Mouse (Mus musculus): ENCODE data around the gene Cd96. TPM values are rescaled to one million over a fixed set of nuclear protein-coding genes. Genes with fewer than 3 reads are reported as not detected.

Gene Cd96
- polyA plus RNA-seq, 1 experiment = not detected

GRCm38 (mm10) chr16:46148661-46149341, 28.8 kb upstream of the Cd96 start:
- TF ChIP-seq REST (IDR thresholded peaks at IDR 0.05; ENCODE audit: insufficient read depth, insufficient read length) (no peak), USF1 (IDR thresholded peaks at IDR 0.05; ENCODE audit: low read depth) (no peak), MYOG (IDR thresholded peaks at IDR 0.05; ENCODE audit: control insufficient read depth in 1 of 3, insufficient read depth in 1 of 3, insufficient read length in 2 of 3, low read depth in 2 of 3) (no peak), SRF (IDR thresholded peaks at IDR 0.05; ENCODE audit: control insufficient read depth, insufficient read length, low read depth) (no peak), POLR2AphosphoS2 (IDR thresholded peaks at IDR 0.05; ENCODE audit: insufficient read length, low read depth) (no peak), TCF3 (IDR thresholded peaks at IDR 0.05; ENCODE audit: insufficient read length, low read depth) (no peak)

DNA sequence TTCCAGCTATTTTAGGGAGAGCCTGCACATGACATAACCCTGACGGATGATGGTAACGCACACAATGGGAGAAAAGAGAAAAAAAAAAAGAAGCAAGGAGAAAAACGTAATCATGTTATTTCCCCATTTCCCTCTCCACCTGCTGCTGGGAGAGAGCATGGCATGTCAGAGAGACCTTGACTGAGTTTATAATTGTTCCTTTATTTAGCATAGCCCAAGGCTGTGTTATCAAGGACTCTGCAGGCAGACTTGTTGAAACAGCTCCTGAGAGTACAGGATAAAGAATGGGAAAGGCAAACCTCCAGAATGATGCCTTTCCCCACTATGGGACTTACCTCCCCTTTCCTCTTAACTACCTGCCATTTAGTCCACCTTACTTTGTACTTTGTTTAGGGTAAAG, 26.9 kb upstream of the Cd96 start:
- Histone ChIP-seq H3K27me3 (ENCODE audit: control insufficient read depth, insufficient read depth, insufficient read length) (no peaks in the 10 kb centered on the region), H3K4me3 (no peak overlapping the region), H3ac (ENCODE audit: control insufficient read depth, insufficient read length) (no peak overlapping the region), H3K4me2 (ENCODE audit: low read depth) (no peak overlapping the region), H3K79me2 (ENCODE audit: control insufficient read depth, insufficient read depth) (no peaks in the 10 kb centered on the region), H3K36me3 (ENCODE audit: control insufficient read depth, insufficient read depth) (no peaks in the 10 kb centered on the region)
- TF ChIP-seq CEBPB (IDR thresholded peaks at IDR 0.05; ENCODE audit: insufficient read depth, poor library complexity, severe bottlenecking) = no peak
- TF ChIP-seq USF1 (IDR thresholded peaks at IDR 0.05; ENCODE audit: low read depth) = no peak
- no peak for TF ChIP-seq MYOD1 (IDR thresholded peaks at IDR 0.05; ENCODE audit: control insufficient read depth in 1 of 3, insufficient read length in 2 of 3, low read depth in 2 of 3)
- TF ChIP-seq TCF12 (IDR thresholded peaks at IDR 0.05; ENCODE audit: insufficient read depth, poor library complexity, severe bottlenecking) = no peak
- no peak for TF ChIP-seq REST (IDR thresholded peaks at IDR 0.05; ENCODE audit: insufficient read depth, insufficient read length)
- no peak for TF ChIP-seq E2F4 (IDR thresholded peaks at IDR 0.05; ENCODE audit: insufficient read depth)
- TF ChIP-seq MAX (IDR thresholded peaks at IDR 0.05; ENCODE audit: low read depth) = no peak
- no peak for TF ChIP-seq POLR2A (IDR thresholded peaks at IDR 0.05; ENCODE audit: insufficient read length, low read depth)
- no peak for TF ChIP-seq MYOG (IDR thresholded peaks at IDR 0.05; ENCODE audit: control insufficient read depth in 1 of 3, insufficient read depth in 1 of 3, insufficient read length in 2 of 3, low read depth in 2 of 3)
- TF ChIP-seq TCF3 (IDR thresholded peaks at IDR 0.05; ENCODE audit: insufficient read length, low read depth) = no peak
- TF ChIP-seq SRF (IDR thresholded peaks at IDR 0.05; ENCODE audit: control insufficient read depth, insufficient read length, low read depth) = no peak
- TF ChIP-seq POLR2AphosphoS2 (IDR thresholded peaks at IDR 0.05; ENCODE audit: insufficient read length, low read depth) = no peak

More at GRCm38 (mm10) chr16:46148661-46149341, 28.8 kb upstream of the Cd96 start:
- no peak overlapping the region for H3K4me3 ChIP-seq
- no peaks in the 10 kb centered on the region for H3K27me3 ChIP-seq (ENCODE audit: control insufficient read depth, insufficient read depth, insufficient read length)
- H3ac ChIP-seq (ENCODE audit: control insufficient read depth, insufficient read length) = no peak overlapping the region
- H3K36me3 ChIP-seq (ENCODE audit: control insufficient read depth, insufficient read depth) = no peaks in the 10 kb centered on the region
- H3K79me2 ChIP-seq (ENCODE audit: control insufficient read depth, insufficient read depth) = no peaks in the 10 kb centered on the region
- H3K4me2 ChIP-seq (ENCODE audit: low read depth) = peak overlapping the region; percentile 5

DNA sequence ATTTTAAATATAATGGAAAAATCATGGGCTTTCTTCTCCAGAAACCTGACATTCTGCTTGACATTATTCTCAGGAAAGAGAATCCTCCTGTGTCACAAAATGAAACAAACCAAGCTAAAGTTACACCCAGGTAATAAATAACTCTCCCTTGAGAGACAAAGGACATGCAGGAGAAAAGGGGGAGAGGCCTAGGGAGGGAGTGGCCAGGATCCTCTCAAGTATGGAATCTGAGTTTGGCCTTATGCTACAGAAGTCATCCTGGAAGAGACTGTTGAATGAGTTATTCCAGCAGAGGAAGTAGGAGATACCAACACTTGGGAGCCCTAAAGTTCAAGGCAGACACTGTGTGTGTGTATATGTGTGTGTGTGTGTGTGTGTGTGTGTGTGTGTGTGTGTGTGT, 2.2 kb upstream of the Cd96 start:
- Histone ChIP-seq H3K79me2 (ENCODE audit: control insufficient read depth, insufficient read depth) (no peaks in the 10 kb centered on the region), H3K36me3 (ENCODE audit: control insufficient read depth, insufficient read depth) (no peaks in the 10 kb centered on the region), H3K4me2 (ENCODE audit: low read depth) (no peak overlapping the region), H3K27me3 (ENCODE audit: control insufficient read depth, insufficient read depth, insufficient read length) (no peaks in the 10 kb centered on the region), H3K4me3 (no peak overlapping the region), H3ac (ENCODE audit: control insufficient read depth, insufficient read length) (no peak overlapping the region)
- TF ChIP-seq TCF3 (IDR thresholded peaks at IDR 0.05; ENCODE audit: insufficient read length, low read depth) = no peak
- TF ChIP-seq MYOD1 (IDR thresholded peaks at IDR 0.05; ENCODE audit: control insufficient read depth in 1 of 3, insufficient read length in 2 of 3, low read depth in 2 of 3) = no peak
- no peak for TF ChIP-seq USF1 (IDR thresholded peaks at IDR 0.05; ENCODE audit: low read depth)
- no peak for TF ChIP-seq SRF (IDR thresholded peaks at IDR 0.05; ENCODE audit: control insufficient read depth, insufficient read length, low read depth)
- no peak for TF ChIP-seq REST (IDR thresholded peaks at IDR 0.05; ENCODE audit: insufficient read depth, insufficient read length)
- no peak for TF ChIP-seq MYOG (IDR thresholded peaks at IDR 0.05; ENCODE audit: control insufficient read depth in 1 of 3, insufficient read depth in 1 of 3, insufficient read length in 2 of 3, low read depth in 2 of 3)
- TF ChIP-seq CEBPB (IDR thresholded peaks at IDR 0.05; ENCODE audit: insufficient read depth, poor library complexity, severe bottlenecking) = no peak
- TF ChIP-seq POLR2A (IDR thresholded peaks at IDR 0.05; ENCODE audit: insufficient read length, low read depth) = no peak
- TF ChIP-seq E2F4 (IDR thresholded peaks at IDR 0.05; ENCODE audit: insufficient read depth) = no peak
- TF ChIP-seq MAX (IDR thresholded peaks at IDR 0.05; ENCODE audit: low read depth) = no peak
- no peak for TF ChIP-seq POLR2AphosphoS2 (IDR thresholded peaks at IDR 0.05; ENCODE audit: insufficient read length, low read depth)
- no peak for TF ChIP-seq TCF12 (IDR thresholded peaks at IDR 0.05; ENCODE audit: insufficient read depth, poor library complexity, severe bottlenecking)

DNA sequence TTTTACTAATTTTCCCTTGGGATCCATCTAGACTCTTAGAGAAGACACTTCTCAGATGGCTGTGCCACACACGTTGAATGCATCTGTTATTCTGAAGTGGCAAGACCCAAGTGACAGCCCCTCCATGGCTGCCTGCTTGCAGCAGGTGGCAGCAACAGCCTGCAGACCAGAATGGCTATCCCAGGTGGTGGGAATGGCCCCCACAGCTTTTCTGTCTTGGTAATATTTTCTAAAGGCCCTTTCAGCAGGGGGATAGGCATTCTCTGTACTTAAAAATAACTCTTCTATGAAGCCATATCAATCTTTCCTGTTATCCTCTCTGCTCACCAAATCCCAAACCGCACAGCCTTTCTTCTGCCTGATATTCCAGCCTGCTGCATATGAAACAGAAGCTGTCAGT, 1.4 kb upstream of the Cd96 start:
- Histone ChIP-seq H3K27me3 (ENCODE audit: control insufficient read depth, insufficient read depth, insufficient read length) (no peaks in the 10 kb centered on the region), H3K4me3 (no peak overlapping the region), H3ac (ENCODE audit: control insufficient read depth, insufficient read length) (no peak overlapping the region), H3K4me2 (ENCODE audit: low read depth) (no peak overlapping the region), H3K79me2 (ENCODE audit: control insufficient read depth, insufficient read depth) (no peaks in the 10 kb centered on the region), H3K36me3 (ENCODE audit: control insufficient read depth, insufficient read depth) (no peaks in the 10 kb centered on the region)
- TF ChIP-seq USF1 (IDR thresholded peaks at IDR 0.05; ENCODE audit: low read depth) (no peak), MAX (IDR thresholded peaks at IDR 0.05; ENCODE audit: low read depth) (no peak), MYOD1 (IDR thresholded peaks at IDR 0.05; ENCODE audit: control insufficient read depth in 1 of 3, insufficient read length in 2 of 3, low read depth in 2 of 3) (peak in 1 of 3 experiments; percentile 3)

DNA sequence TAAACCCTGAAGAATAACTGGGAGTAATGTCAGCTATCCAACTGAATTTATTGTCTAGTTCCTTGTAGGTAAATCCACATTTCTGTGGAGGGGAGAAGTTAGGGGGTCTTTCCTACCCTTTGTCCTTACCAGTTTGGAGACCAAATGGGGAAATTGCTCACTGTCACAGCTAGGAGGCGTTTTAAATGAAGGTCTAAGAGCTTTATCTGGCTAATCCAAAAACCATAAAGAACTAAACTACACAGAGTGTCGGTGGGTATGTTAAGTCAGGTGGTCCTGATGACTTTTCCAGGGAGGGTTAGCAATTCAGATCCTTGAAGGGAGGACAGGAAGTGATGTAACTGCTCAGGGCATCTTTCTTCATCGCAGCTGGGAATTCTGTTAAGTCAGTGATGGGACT, 556 bp upstream of the Cd96 start:
- Histone ChIP-seq H3K79me2 (ENCODE audit: control insufficient read depth, insufficient read depth) (no peaks in the 10 kb centered on the region), H3K4me3 (no peak overlapping the region), H3K27me3 (ENCODE audit: control insufficient read depth, insufficient read depth, insufficient read length) (no peaks in the 10 kb centered on the region), H3K36me3 (ENCODE audit: control insufficient read depth, insufficient read depth) (no peaks in the 10 kb centered on the region), H3K4me2 (ENCODE audit: low read depth) (peak overlapping the region; percentile 30), H3ac (ENCODE audit: control insufficient read depth, insufficient read length) (no peak overlapping the region)
- TF ChIP-seq MYOD1 (IDR thresholded peaks at IDR 0.05; ENCODE audit: control insufficient read depth in 1 of 3, insufficient read length in 2 of 3, low read depth in 2 of 3) (no peak), TCF12 (IDR thresholded peaks at IDR 0.05; ENCODE audit: insufficient read depth, poor library complexity, severe bottlenecking) (no peak), POLR2A (IDR thresholded peaks at IDR 0.05; ENCODE audit: insufficient read length, low read depth) (no peak), CEBPB (IDR thresholded peaks at IDR 0.05; ENCODE audit: insufficient read depth, poor library complexity, severe bottlenecking) (no peak), MYOG (IDR thresholded peaks at IDR 0.05; ENCODE audit: control insufficient read depth in 1 of 3, insufficient read depth in 1 of 3, insufficient read length in 2 of 3, low read depth in 2 of 3) (no peak), TCF3 (IDR thresholded peaks at IDR 0.05; ENCODE audit: insufficient read length, low read depth) (no peak), POLR2AphosphoS2 (IDR thresholded peaks at IDR 0.05; ENCODE audit: insufficient read length, low read depth) (no peak), E2F4 (IDR thresholded peaks at IDR 0.05; ENCODE audit: insufficient read depth) (no peak), MAX (IDR thresholded peaks at IDR 0.05; ENCODE audit: low read depth) (no peak)

Measured in myocyte (in vitro differentiated cells).